Mouse (Mus musculus) embryonic facial prominence, embryonic 10.5 days (tissue): Measurements from ENCODE around the gene Gcnt2. TPM values are rescaled to one million over a fixed set of nuclear protein-coding genes. Genes with fewer than 3 reads are reported as not detected.

ENCODE experiments used
- DNase-seq: peaks from one replicate; pipeline ENCODE4 v3.0.0-alpha.2; 2017; ENCODE audit warnings: low spot score
- H3K27ac ChIP-seq: fragments of 300-500 bp; sonication (generic); replicated peaks from 2 replicates; pipeline ENCODE4 v1.5.1; 2016; ENCODE audit warnings: mild to moderate bottlenecking
- H3K27me3 ChIP-seq: fragments of 300-500 bp; sonication (generic); replicated peaks from 2 replicates; pipeline ENCODE4 v1.6.1; 2016; ENCODE audit warnings: low read depth, mild to moderate bottlenecking; ENCODE audit not compliant: poor library complexity, severe bottlenecking
- H3K36me3 ChIP-seq: fragments of 300-500 bp; sonication (generic); replicated peaks from 2 replicates; pipeline ENCODE4 v1.6.1; 2016; ENCODE audit warnings: mild to moderate bottlenecking, moderate library complexity
- H3K4me1 ChIP-seq: fragments of 300-500 bp; sonication (generic); 2 replicates; pipeline ENCODE4 v1.6.1; 2016
- H3K4me3 ChIP-seq: fragments of 300-500 bp; sonication (generic); 2 replicates; pipeline ENCODE4 v1.5.1; 2016; ENCODE audit warnings: mild to moderate bottlenecking, moderate library complexity
- H3K9me3 ChIP-seq: fragments of 300-500 bp; sonication (generic); 2 replicates; pipeline ENCODE4 v1.6.1; 2016; ENCODE audit warnings: mild to moderate bottlenecking
- WGBS: fragments of 180-500 bp; shearing (Covaris S2); methylation state at CpG from one replicate; pipeline ENCODE4 v1.1.7; 2016; 5-methylcytosine and 5-hydroxymethylcytosine counted together
- polyA plus RNA-seq: library from polyadenylated mRNA; unstranded; fragments of >200 nt; fragmentation: Nextera tagmentation; extraction: Ambion mirVana; gene quantifications from 2 replicates; pipeline ENCODE4 v1.2.1, GENCODE M21; 2016

The Gcnt2 gene
- polyA plus RNA-seq, 1 experiment from 2014 or later, result 2.9 TPM

DNA sequence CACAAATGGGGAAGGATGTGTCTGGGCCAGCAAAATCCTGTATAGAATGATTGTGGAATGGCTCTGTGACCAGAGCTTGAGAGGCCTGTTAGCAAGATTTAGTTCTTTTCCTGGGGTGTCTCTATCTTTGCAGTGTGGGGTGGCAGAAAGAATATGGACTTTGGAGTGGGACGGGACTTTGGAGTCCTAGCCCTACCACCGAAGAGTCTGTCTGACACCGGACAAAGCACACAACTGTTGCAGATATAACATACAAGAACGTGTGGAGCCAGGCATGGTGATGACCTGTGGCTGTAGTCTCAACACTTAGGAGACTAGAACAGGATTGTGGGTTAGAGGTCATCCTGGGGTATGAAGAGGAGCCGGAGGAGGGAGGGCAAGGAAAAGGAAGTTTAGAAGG is 73.0 kb downstream of the Gcnt2 start:
- Histone ChIP-seq H3K4me1 (0 out of 2 replicates have a peak, but pooled peaks cover 3% of the 10 kb centered on the region), H3K27ac (no peak overlapping the region), H3K4me3 (no peak overlapping the region), H3K27me3 (no peaks in the 10 kb centered on the region), H3K9me3 (no peaks in the 10 kb centered on the region), H3K36me3 (no peaks in the 10 kb centered on the region)
- WGBS, result 79% methylated on average over 5 of the region's 5 CpGs
- DNase-seq, result no peak

DNA sequence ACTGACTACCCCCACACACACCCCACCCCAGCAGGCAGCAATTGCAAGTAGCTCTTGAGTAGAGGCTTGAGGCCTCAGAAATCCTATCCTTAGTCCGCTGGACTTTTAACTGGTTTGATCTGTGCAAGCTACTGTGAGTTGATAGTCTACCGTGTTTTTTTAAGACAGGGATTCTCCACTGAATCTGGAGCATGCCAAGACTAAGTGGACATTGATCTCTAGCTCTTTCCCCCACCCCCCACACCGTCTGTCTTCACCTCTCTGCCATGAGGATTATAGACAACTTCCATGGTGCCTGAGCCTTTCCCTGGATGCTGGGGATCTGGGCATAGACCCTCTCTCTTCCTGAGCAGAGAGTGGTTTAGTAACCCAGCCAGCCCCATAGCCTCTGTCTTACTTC is 74.8 kb downstream of the Gcnt2 start:
- DNase-seq, result no peak
- Histone ChIP-seq H3K36me3 (no peaks in the 10 kb centered on the region), H3K4me1 (0 out of 2 replicates have a peak, but pooled peaks cover 3% of the 10 kb centered on the region), H3K27ac (no peak overlapping the region), H3K27me3 (no peaks in the 10 kb centered on the region), H3K4me3 (no peak overlapping the region), H3K9me3 (no peaks in the 10 kb centered on the region)
- 72% methylated on average over 3 of the region's 3 CpGs for WGBS

DNA sequence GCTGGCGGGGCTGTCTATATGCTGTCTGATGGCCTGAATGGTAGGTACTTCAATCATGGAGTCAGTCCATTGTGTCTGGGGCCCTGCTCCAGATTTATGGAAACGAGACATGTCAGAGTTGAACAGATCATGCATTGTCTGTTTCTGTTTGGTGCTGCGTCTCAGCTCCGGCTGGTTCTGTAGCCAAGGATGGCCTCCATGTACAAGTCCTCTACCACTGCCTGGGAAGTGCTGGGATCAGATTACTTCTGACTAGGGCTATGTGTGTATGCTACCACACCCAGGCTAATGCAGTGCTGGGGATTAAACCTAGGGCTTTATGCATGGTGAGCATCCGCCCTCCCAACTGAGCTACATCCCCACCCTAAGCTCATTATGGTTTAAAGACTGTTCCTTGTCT is 78.0 kb downstream of the Gcnt2 start:
- WGBS, result 78% methylated on average over 5 of the region's 5 CpGs
- Histone ChIP-seq H3K27ac (no peak overlapping the region), H3K4me3 (no peak overlapping the region), H3K4me1 (0 out of 2 replicates have a peak, but pooled peaks cover 3% of the 10 kb centered on the region), H3K36me3 (no peaks in the 10 kb centered on the region), H3K27me3 (no peaks in the 10 kb centered on the region), H3K9me3 (no peaks in the 10 kb centered on the region)
- DNase-seq, result no peak

- no peak for DNase-seq
- no peaks in the 10 kb centered on the region for H3K36me3 ChIP-seq
- 90% methylated on average over 11 of the region's 11 CpGs for WGBS
Measured at GRCm38 (mm10) chr13:40938485-40939357, 79.2 kb downstream of the Gcnt2 start.

GRCm38 (mm10) chr13:40943066-40943465 is 83.5 kb downstream of the Gcnt2 start:
- H3K36me3 ChIP-seq, result no peaks in the 10 kb centered on the region
- H3K9me3 ChIP-seq, result no peaks in the 10 kb centered on the region
- 89% methylated on average over 1 of the region's 1 CpGs for WGBS

More at GRCm38 (mm10) chr13:40938485-40939357, 79.2 kb downstream of the Gcnt2 start:
- Histone ChIP-seq H3K4me3 (no peak overlapping the region), H3K27me3 (no peaks in the 10 kb centered on the region), H3K4me1 (peaks cover 4% of the 10 kb centered on the region; the same call in 1 of the 2 replicates), H3K9me3 (no peaks in the 10 kb centered on the region), H3K27ac (no peak overlapping the region)

DNA sequence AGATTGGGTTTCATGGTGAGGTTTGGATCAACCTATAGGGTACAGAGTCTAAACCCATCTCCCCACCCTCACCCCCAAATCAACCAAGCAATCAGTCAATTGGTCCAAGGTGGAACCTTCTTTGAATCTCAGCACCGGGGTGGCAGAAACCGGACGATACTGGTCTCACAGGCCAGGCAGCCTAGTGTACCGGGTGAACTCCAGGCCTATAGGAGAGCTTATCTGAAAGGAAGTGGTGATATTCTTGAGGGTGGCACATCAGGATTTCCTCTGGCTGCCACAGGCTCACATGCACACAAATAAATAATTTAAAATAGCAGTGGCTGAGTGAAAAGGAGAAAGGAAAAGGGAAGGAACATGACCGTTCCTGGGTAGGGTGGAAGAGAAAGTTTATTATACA is 84.4 kb downstream of the Gcnt2 start:
- 62% methylated on average over 5 of the region's 5 CpGs for WGBS

More at GRCm38 (mm10) chr13:40943066-40943465, 83.5 kb downstream of the Gcnt2 start:
- H3K27me3 ChIP-seq, result no peaks in the 10 kb centered on the region
- H3K27ac ChIP-seq, result no peak overlapping the region
- H3K4me3 ChIP-seq, result no peak overlapping the region
- DNase-seq, result no peak
- peaks cover 18% of the 10 kb centered on the region for H3K4me1 ChIP-seq

GRCm38 (mm10) chr13:40944346-40944745 is 84.8 kb downstream of the Gcnt2 start:
- no peak overlapping the region for H3K27ac ChIP-seq
- H3K36me3 ChIP-seq, result no peaks in the 10 kb centered on the region
- no peaks in the 10 kb centered on the region for H3K27me3 ChIP-seq
- no peaks in the 10 kb centered on the region for H3K9me3 ChIP-seq
- DNase-seq, result no peak
- peaks cover 18% of the 10 kb centered on the region for H3K4me1 ChIP-seq
- H3K4me3 ChIP-seq, result no peak overlapping the region
- 16% methylated on average over 3 of the region's 3 CpGs for WGBS

More for the DNA sequence above, 84.4 kb downstream of the Gcnt2 start:
- no peaks in the 10 kb centered on the region for H3K9me3 ChIP-seq
- no peak overlapping the region for H3K4me3 ChIP-seq
- no peak overlapping the region for H3K27ac ChIP-seq
- no peaks in the 10 kb centered on the region for H3K27me3 ChIP-seq
- no peaks in the 10 kb centered on the region for H3K36me3 ChIP-seq
- no peak for DNase-seq
- peaks cover 18% of the 10 kb centered on the region for H3K4me1 ChIP-seq

DNA sequence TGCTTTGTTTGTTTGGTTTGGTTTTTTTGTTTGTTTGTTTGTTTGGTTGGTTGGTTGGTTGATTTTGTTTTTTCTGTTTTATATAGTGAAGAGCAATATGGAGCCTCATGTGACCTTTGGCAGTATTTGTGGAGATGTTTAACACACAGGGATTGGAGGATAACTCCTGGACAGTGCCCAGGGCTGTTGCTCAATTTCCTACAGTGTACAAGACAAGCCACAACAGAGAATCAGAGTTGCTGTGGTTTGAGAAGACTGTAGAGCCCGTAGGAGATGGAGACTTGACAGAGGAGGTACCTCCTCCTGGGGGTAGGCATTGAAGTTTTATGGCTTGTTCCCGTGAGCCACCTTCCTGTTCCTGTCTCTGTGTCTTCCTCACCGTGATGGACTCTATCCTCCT is 87.0 kb downstream of the Gcnt2 start:
- Histone ChIP-seq H3K27me3 (no peaks in the 10 kb centered on the region), H3K9me3 (no peaks in the 10 kb centered on the region), H3K4me3 (no peak overlapping the region), H3K27ac (no peak overlapping the region), H3K4me1 (peaks cover 18% of the 10 kb centered on the region), H3K36me3 (no peaks in the 10 kb centered on the region)
- DNase-seq, result no peak
- WGBS, result 79% methylated on average over 3 of the region's 3 CpGs

GRCm38 (mm10) chr13:40947538-40948205 is 88.1 kb downstream of the Gcnt2 start:
- H3K9me3 ChIP-seq, result no peaks in the 10 kb centered on the region
- WGBS, result 87% methylated on average over 7 of the region's 7 CpGs
- no peaks in the 10 kb centered on the region for H3K36me3 ChIP-seq
- no peak for DNase-seq
- no peak overlapping the region for H3K4me3 ChIP-seq
- peaks cover 18% of the 10 kb centered on the region for H3K4me1 ChIP-seq
- no peaks in the 10 kb centered on the region for H3K27me3 ChIP-seq
- H3K27ac ChIP-seq, result no peak overlapping the region

DNA sequence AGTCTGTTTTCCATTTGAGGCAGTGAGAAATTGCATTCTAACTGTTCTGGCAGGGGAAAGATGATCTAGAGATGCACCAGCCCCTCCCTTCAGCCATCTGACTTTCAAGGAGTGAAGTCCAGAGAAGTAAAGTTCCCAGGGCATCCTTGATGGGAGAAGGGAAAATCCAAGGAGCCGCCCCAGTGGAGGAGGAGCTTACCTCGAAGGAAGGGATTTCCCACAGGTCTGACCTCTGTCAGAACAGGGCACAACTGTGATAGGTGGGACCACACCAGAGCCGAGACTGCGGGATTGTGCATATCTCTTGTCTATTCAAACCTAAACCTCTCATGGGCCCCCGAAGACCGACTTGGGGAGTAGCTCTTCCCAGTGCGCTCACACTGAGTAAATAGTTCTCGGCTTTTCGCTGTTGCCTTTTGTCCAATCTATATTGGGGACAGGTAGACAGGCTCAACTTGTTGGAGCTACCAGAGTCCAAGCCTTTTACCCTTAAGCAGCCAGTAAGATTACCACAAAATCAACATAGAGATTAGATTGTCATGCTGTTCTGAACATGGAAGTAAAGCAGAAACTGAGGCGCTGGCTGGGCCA is 91.9 kb downstream of the Gcnt2 start:
- no peak for DNase-seq
- WGBS, result 77% methylated on average over 10 of the region's 10 CpGs

GRCm38 (mm10) chr13:40953231-40953630 is 93.7 kb downstream of the Gcnt2 start:
- no peaks in the 10 kb centered on the region for H3K9me3 ChIP-seq
- no peaks in the 10 kb centered on the region for H3K27me3 ChIP-seq
- H3K4me1 ChIP-seq, result 0 out of 2 replicates have a peak, but pooled peaks cover 2% of the 10 kb centered on the region
- no peak overlapping the region for H3K27ac ChIP-seq
- 86% methylated on average over 6 of the region's 6 CpGs for WGBS
- no peak overlapping the region for H3K4me3 ChIP-seq
- no peak for DNase-seq
- H3K36me3 ChIP-seq, result no peaks in the 10 kb centered on the region

More for the DNA sequence above, 91.9 kb downstream of the Gcnt2 start:
- H3K4me1 ChIP-seq, result 0 out of 2 replicates have a peak, but pooled peaks cover 2% of the 10 kb centered on the region
- no peaks in the 10 kb centered on the region for H3K27me3 ChIP-seq
- no peaks in the 10 kb centered on the region for H3K9me3 ChIP-seq
- H3K4me3 ChIP-seq, result no peak overlapping the region
- no peak overlapping the region for H3K27ac ChIP-seq
- no peaks in the 10 kb centered on the region for H3K36me3 ChIP-seq

DNA sequence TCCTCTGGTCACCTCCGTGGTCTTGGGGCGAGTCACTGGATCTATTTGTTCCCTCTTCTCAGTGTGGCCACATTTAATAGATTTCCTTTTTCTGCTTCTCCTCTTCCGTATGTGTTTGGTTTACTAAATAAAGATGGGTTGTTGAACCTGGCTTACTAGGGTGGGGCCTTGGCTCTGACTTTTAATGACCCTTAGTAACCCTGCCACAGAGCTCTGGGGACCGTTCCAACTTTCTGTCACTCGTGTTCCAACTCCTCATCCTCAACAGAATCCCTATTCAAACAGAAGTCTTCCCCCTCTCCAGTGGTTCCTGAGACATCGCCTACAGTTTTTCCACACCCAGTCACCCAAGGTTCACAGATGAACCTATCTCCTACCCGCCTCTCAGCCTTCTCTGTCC is 96.2 kb downstream of the Gcnt2 start:
- Histone ChIP-seq H3K36me3 (no peaks in the 10 kb centered on the region), H3K4me3 (no peak overlapping the region), H3K27me3 (no peaks in the 10 kb centered on the region), H3K9me3 (no peaks in the 10 kb centered on the region), H3K4me1 (0 out of 2 replicates have a peak, but pooled peaks cover 2% of the 10 kb centered on the region), H3K27ac (no peak overlapping the region)
- 86% methylated on average over 7 of the region's 7 CpGs for WGBS
- no peak for DNase-seq
